Mouse (Mus musculus) kidney, adult 2 months (tissue): ENCODE results near the gene Herc6. TPM values are rescaled to one million over a fixed set of nuclear protein-coding genes. Genes with fewer than 3 reads are reported as not detected.

Experiments
- DNase-seq: peaks from one replicate; pipeline ENCODE4 v3.0.0; 2021
- H3K27ac ChIP-seq: fragments of 200-500 bp; 2 replicates; pipeline ENCODE4 v1.5.1; 2012; ENCODE audit warnings: low read depth, low read length, control low read depth, inconsistent platforms; ENCODE audit not compliant: insufficient read depth
- H3K27me3 ChIP-seq: fragments of 200-500 bp; replicated peaks from 2 replicates; pipeline ENCODE4 v1.6.1; 2012; ENCODE audit warnings: mild to moderate bottlenecking, moderate library complexity, low read length, inconsistent platforms; ENCODE audit not compliant: control insufficient read depth, insufficient read depth
- H3K36me3 ChIP-seq: fragments of 200-500 bp; 2 replicates; pipeline ENCODE4 v1.6.1; 2012; ENCODE audit warnings: mild to moderate bottlenecking, moderate library complexity, low read length, inconsistent platforms; ENCODE audit not compliant: control insufficient read depth, insufficient read depth
- H3K4me1 ChIP-seq: fragments of 200-500 bp; 2 replicates; pipeline ENCODE4 v1.6.1; 2011; ENCODE audit warnings: low read length; ENCODE audit not compliant: control insufficient read depth, insufficient read depth
- H3K4me3 ChIP-seq: fragments of 200-500 bp; 2 replicates; pipeline ENCODE4 v1.5.1; 2011; ENCODE audit warnings: mild to moderate bottlenecking, low read depth, low read length, control low read depth; ENCODE audit not compliant: insufficient read depth
- CTCF ChIP-seq: fragments of 200-500 bp; conservative IDR thresholded peaks from 2 replicates; pipeline ENCODE4 v1.5.1; 2011; ENCODE audit warnings: low read depth, mild to moderate bottlenecking, control low read depth, low read length, moderate library complexity, mixed read lengths; ENCODE audit not compliant: insufficient read depth, insufficient read length
- POLR2A ChIP-seq: fragments of 200-500 bp; IDR thresholded peaks from one replicate; pipeline ENCODE4 v1.6.1; 2011; ENCODE audit warnings: low read depth, low read length, control low read depth
- WGBS: fragments of 180-500 bp; shearing (Covaris S2); methylation state at CpG from one replicate; pipeline ENCODE4 v1.1.7; 2018; 5-methylcytosine and 5-hydroxymethylcytosine counted together
- polyA plus RNA-seq: library from polyadenylated mRNA; depleted of rRNA; stranded (reverse); fragments of >200 nt; gene quantifications from 2 replicates; pipeline ENCODE4 v1.2.3, GENCODE M21; 2012

Gene Herc6
- polyA plus RNA-seq, 1 experiment = 4.0 TPM

DNA sequence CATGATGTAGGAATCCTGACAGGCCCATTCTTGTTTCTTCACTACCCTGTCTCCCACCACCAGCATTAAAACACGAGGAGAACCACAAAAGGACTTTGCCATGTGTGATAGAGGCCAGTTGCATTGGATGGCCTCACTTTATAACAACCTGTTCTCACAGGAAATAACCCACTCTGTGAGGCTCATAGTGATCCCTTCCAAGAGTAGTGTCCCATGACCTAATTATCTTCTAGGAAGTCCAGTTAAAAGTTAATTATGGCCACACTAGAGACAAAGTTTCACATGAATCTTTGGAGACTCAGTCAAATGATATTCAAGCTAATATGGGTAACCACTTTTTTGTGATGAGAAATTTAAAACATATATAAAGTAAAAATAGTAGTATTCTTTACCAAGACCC, 66.5 kb downstream of the Herc6 start:
- no peaks in the 10 kb centered on the region for H3K4me1 ChIP-seq
- no peak overlapping the region for H3K4me3 ChIP-seq
- DNase-seq = peak; percentile 59
- TF ChIP-seq POLR2A = no peak
- no peak for TF ChIP-seq CTCF
- no peaks in the 10 kb centered on the region for H3K36me3 ChIP-seq
- H3K27me3 ChIP-seq = no peaks in the 10 kb centered on the region
- no peak overlapping the region for H3K27ac ChIP-seq
- 35% methylated on average over 1 of the region's 1 CpGs for WGBS

- no peak for DNase-seq
Measured at GRCm38 (mm10) chr6:57661295-57661694, 80.5 kb downstream of the Herc6 start.

GRCm38 (mm10) chr6:57684156-57684555, 103.4 kb downstream of the Herc6 start:
- Histone ChIP-seq H3K4me1 (no peaks in the 10 kb centered on the region), H3K27ac (no peak overlapping the region), H3K27me3 (no peaks in the 10 kb centered on the region), H3K4me3 (no peak overlapping the region), H3K36me3 (peaks cover 7% of the 10 kb centered on the region; the same call in 1 of the 2 replicates)
- no peak for DNase-seq
- 98% methylated on average over 1 of the region's 1 CpGs for WGBS
- TF ChIP-seq POLR2A = no peak
- TF ChIP-seq CTCF = no peak

More at GRCm38 (mm10) chr6:57661295-57661694, 80.5 kb downstream of the Herc6 start:
- no peaks in the 10 kb centered on the region for H3K4me1 ChIP-seq
- H3K36me3 ChIP-seq = peaks cover 2% of the 10 kb centered on the region; the same call in 1 of the 2 replicates
- TF ChIP-seq CTCF (no peak), POLR2A (no peak)
- WGBS = 78% methylated on average over 4 of the region's 4 CpGs
- H3K27me3 ChIP-seq = no peaks in the 10 kb centered on the region
- H3K27ac ChIP-seq = no peak overlapping the region
- H3K4me3 ChIP-seq = no peak overlapping the region

DNA sequence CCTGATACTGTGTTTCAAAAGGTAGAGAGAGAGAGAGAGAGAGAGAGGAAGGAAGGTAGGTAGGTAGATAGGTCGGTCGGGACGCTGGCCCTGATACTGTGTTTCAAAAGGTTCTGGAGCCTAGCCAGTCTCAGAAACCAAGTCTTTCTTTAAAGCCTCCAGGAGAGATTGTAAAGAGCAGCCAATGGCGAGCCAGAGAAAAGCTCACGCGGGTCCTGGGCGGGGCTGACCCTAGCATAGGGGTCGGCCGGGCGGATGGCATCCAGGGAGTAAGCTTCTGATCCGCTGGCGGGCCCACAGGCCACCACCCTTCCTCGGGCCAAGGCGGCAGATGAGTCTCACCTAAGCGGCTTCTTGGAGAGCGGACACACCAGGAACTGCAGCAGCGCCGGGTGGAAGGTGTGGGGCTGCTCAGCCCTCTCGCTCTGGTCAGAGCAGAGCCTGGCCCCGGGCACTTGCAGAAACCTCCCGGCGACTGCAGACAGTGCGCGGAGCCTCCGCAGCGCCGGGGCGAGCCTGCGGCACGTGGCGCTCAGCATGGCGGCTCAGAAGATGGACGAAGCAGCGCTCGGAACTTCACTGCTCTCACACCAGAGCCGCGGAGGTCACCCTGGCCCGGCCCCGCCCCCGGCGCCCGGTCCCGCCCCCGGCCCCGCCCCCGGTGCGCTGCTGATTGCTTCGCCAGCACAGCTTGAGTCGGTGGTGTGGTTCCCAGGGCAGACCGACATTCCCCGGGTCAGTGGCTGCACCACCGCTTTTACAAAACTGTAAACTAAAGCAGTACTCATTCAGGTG, 110.9 kb downstream of the Herc6 start, which contains the start of gene Pyurf:
Gene Pyurf (minus strand): TSS at position 612 of the 795 bp plus-strand sequence.
- peaks cover 5% of the 10 kb centered on the region; the same call in 1 of the 2 replicates for H3K36me3 ChIP-seq
- H3K4me3 ChIP-seq = peak within 1 kb of the TSS; percentile 74
- peak; percentile 96 for DNase-seq
- H3K4me1 ChIP-seq = peaks cover 5% of the 10 kb centered on the region; the same call in 1 of the 2 replicates
- 1% methylated on average over 52 of the region's 52 CpGs for WGBS
- peak within 1 kb of the TSS; percentile 96 for H3K27ac ChIP-seq
- H3K27me3 ChIP-seq = no peaks in the 10 kb centered on the region
- TF ChIP-seq CTCF (no peak), POLR2A (no peak)

DNA sequence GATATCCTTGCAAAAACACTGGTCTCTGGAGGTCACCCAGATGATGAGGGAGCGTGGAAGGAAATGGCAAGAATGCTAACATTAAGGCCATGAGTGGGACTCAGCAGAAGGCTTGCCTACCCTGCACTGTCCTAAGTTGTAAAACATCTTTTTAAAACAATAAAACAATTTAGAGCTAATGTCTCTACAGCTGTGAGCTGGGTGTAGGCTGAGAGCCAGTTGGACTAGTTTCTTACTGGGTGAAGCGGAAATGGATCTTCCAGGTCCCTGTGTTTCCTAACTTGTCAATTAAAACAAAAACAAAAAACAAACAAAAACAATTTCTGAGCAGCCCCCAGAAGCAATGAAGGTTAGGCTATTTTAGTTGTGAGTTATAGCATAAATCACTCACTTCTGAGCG, 112.3 kb downstream of the Herc6 start:
- TF ChIP-seq POLR2A = no peak
- no peak for TF ChIP-seq CTCF
- no peak for DNase-seq
- no peak overlapping the region for H3K27ac ChIP-seq
- peaks cover 5% of the 10 kb centered on the region; the same call in 1 of the 2 replicates for H3K4me1 ChIP-seq
- H3K4me3 ChIP-seq = no peak overlapping the region
- H3K36me3 ChIP-seq = peaks cover 2% of the 10 kb centered on the region; the same call in 1 of the 2 replicates
- no peaks in the 10 kb centered on the region for H3K27me3 ChIP-seq
- WGBS = 87% methylated on average over 3 of the region's 3 CpGs

GRCm38 (mm10) chr6:57701686-57702085, 120.9 kb downstream of the Herc6 start:
- TF ChIP-seq POLR2A = no peak
- no peak for TF ChIP-seq CTCF
- 75% methylated on average over 4 of the region's 4 CpGs for WGBS
- Histone ChIP-seq H3K27ac (no peak overlapping the region), H3K27me3 (no peaks in the 10 kb centered on the region), H3K36me3 (no peaks in the 10 kb centered on the region), H3K4me1 (peaks cover 2% of the 10 kb centered on the region; the same call in 1 of the 2 replicates), H3K4me3 (no peak overlapping the region)
- DNase-seq = no peak

- Histone ChIP-seq H3K27ac (peak within 1 kb of the TSS; percentile 98), H3K4me1 (peaks cover 2% of the 10 kb centered on the region; the same call in 1 of the 2 replicates), H3K27me3 (no peaks in the 10 kb centered on the region), H3K36me3 (no peaks in the 10 kb centered on the region), H3K4me3 (peak within 1 kb of the TSS; percentile 89)
- no peak for TF ChIP-seq CTCF
- TF ChIP-seq POLR2A = no peak
- DNase-seq = no peak
- WGBS = 0% methylated on average over 10 of the region's 10 CpGs
Measured at GRCm38 (mm10) chr6:57702376-57702742, 121.6 kb downstream of the Herc6 start, which contains the start of gene Lancl2. TSS of gene Lancl2 (plus strand) at chr6:57702540.
